Comparison of ENCODE assay signal across 9 mouse cellular contexts in the genomic region with DNA sequence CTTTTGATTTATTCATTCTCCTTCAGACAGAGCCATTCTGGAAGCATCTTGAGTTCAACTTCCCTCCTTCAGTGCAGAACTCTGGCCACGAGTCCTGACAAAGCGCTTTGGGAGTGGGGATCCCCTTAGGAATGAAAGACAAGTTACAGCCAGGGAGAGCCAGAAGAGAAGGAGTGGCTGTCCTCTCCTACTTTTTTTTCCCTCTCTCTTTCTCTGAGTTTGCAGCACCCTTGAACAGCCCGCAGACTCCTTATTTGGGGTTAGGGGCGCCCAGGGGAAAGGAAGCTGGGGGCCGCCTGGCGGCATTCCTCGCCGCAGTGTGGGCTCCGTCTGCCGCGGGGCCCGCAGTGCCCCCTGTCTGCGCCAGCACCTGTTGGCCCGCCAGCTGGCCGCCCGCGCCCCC. TPM values are rescaled to one million over a fixed set of nuclear protein-coding genes. Genes with fewer than 3 reads are reported as not detected.
DNase-seq lines count a peak whose midpoint lies in the region; ATAC-seq and TF ChIP-seq lines count a peak whose summit lies in the region.
"Had no signal": no experiment of that assay in that cellular context is flagged by ENCODE, and none has a peak within 500 bp of the region (broad histone marks: within the 10 kb centered on the region; RNA-seq: fewer than 3 reads in every experiment).

A gene (plus strand): TSS at position 266 of the 403 bp plus-strand sequence.

- H3K4me2 ChIP-seq in heart, embryonic 16.5 days (ENCODE audit: low read depth, low read length) = peak within 1 kb of the TSS; percentile 72
- peak within 1 kb of the TSS; percentile 88 for H3K4me2 ChIP-seq in forebrain, embryonic 13.5 days
- H3K4me2 ChIP-seq in liver, postnatal 0 days (ENCODE audit: low read depth, low read length) = peak within 1 kb of the TSS; percentile 95

- no peak for TF ChIP-seq CTCF in liver, postnatal 0 days (IDR thresholded peaks at IDR 0.05; ENCODE audit: low read depth)

- no peak for DNase-seq in heart, adult 18-20 months
- DNase-seq in ES-CJ7 (ENCODE audit: low read depth, low spot score) = peak; percentile 18
- DNase-seq in liver, postnatal 0 days = no peak
- no peak for DNase-seq in right cerebral cortex, adult 2 months (ENCODE audit: low spot score in 2 of 2)
- DNase-seq in gastrocnemius, adult 18-20 months (ENCODE audit: low spot score) = no peak

- H3K4me1 ChIP-seq in heart, embryonic 16.5 days (ENCODE audit: control insufficient read depth, insufficient read depth, low read length) = peaks cover 14% of the 10 kb centered on the region
- H3K4me1 ChIP-seq in forebrain, embryonic 13.5 days = peaks cover 19% of the 10 kb centered on the region
- H3K4me1 ChIP-seq in liver, postnatal 0 days (ENCODE audit: insufficient read depth) = no peaks in the 10 kb centered on the region; the same call in 1 of the 2 replicates

- 2% methylated on average over 16 of the region's 17 CpGs for WGBS in heart, embryonic 16.5 days
- 1% methylated on average over 13 of the region's 17 CpGs for WGBS in forebrain, embryonic 13.5 days
- 4% methylated on average over 14 of the region's 17 CpGs for WGBS in liver, postnatal 0 days (ENCODE audit: insufficient replicate concordance)

- peak within 1 kb of the TSS; percentile 78 for H3K9ac ChIP-seq in heart, embryonic 16.5 days (ENCODE audit: low read length)
- peak within 1 kb of the TSS; percentile 81 for H3K9ac ChIP-seq in forebrain, embryonic 13.5 days
- H3K9ac ChIP-seq in liver, postnatal 0 days (replicated peaks) = peak within 1 kb of the TSS; percentile 41

- no peaks in the 10 kb centered on the region for H3K36me3 ChIP-seq in heart, embryonic 16.5 days (ENCODE audit: control insufficient read depth, insufficient read depth)
- no peaks in the 10 kb centered on the region for H3K36me3 ChIP-seq in forebrain, embryonic 13.5 days (ENCODE audit: poor library complexity, severe bottlenecking)
- H3K36me3 ChIP-seq in liver, postnatal 0 days (replicated peaks; ENCODE audit: insufficient read depth, low read length) = no peaks in the 10 kb centered on the region

- TF ChIP-seq EP300 in liver, postnatal 0 days (IDR thresholded peaks at IDR 0.05; ENCODE audit: low read depth) = no peak

- H3K27me3 ChIP-seq in heart, embryonic 16.5 days (ENCODE audit: control insufficient read depth, insufficient read depth, low read length) = no peaks in the 10 kb centered on the region
- H3K27me3 ChIP-seq in forebrain, embryonic 13.5 days = peaks cover 2% of the 10 kb centered on the region; the same call in 1 of the 2 replicates
- peaks cover 32% of the 10 kb centered on the region for H3K27me3 ChIP-seq in liver, postnatal 0 days (ENCODE audit: insufficient read depth, low read length)

- ATAC-seq in heart, embryonic 16.5 days (replicated peaks; ENCODE audit: extremely low read depth, insufficient read depth, low FRiP score) = no peak; the same call in none of the 2 replicates
- ATAC-seq in forebrain, embryonic 13.5 days = no peak; the same call in none of the 2 replicates
- ATAC-seq in liver, postnatal 0 days = no peak
- no peak for ATAC-seq in inflammation-experienced regulatory T-cells, adult 6 months

- H3K9me3 ChIP-seq in heart, embryonic 16.5 days (replicated peaks; ENCODE audit: control insufficient read depth, low read length) = no peaks in the 10 kb centered on the region
- no peaks in the 10 kb centered on the region for H3K9me3 ChIP-seq in forebrain, embryonic 13.5 days (replicated peaks)
- H3K9me3 ChIP-seq in liver, postnatal 0 days (ENCODE audit: low read length) = no peaks in the 10 kb centered on the region

- peak within 1 kb of the TSS; percentile 67 for H3K27ac ChIP-seq in heart, embryonic 16.5 days (ENCODE audit: low read length)
- peak within 1 kb of the TSS; percentile 84 for H3K27ac ChIP-seq in forebrain, embryonic 13.5 days
- H3K27ac ChIP-seq in liver, postnatal 0 days (ENCODE audit: low read depth) = no peak within 1 kb of the TSS

- H3K4me3 ChIP-seq in heart, embryonic 16.5 days (ENCODE audit: low read length) = peak within 1 kb of the TSS; percentile 68
- peak within 1 kb of the TSS; percentile 78 for H3K4me3 ChIP-seq in forebrain, embryonic 13.5 days
- peak within 1 kb of the TSS; percentile 61 for H3K4me3 ChIP-seq in liver, postnatal 0 days (ENCODE audit: low read depth, low read length)

RNA-seq across cellular contexts. Expression of the gene that starts here (rescaled TPM):
- polyA plus RNA-seq in heart, embryonic 16.5 days (2015; fragmentation: Nextera tagmentation; extraction: Ambion mirVana) = 3.4 and 3.5 TPM in 2 replicates
- total RNA-seq in heart, adult 18-20 months (2021) = 1 to 10 TPM; 2.3 to 3.4 TPM
- polyA plus RNA-seq in forebrain, embryonic 13.5 days (2015; fragmentation: Nextera tagmentation; extraction: Ambion mirVana) = 7.5 and 7.6 TPM in 2 replicates
- polyA plus RNA-seq in liver, postnatal 0 days (2015; fragmentation: Nextera tagmentation; extraction: Ambion mirVana) = 0.88 and 0.91 TPM in 2 replicates
- polyA plus RNA-seq in inflammation-experienced regulatory T-cells, adult 6 months (2017; shearing (Covaris generic)) = not detected
- 1 to 10 TPM; 1.9 to 3.5 TPM for total RNA-seq in gastrocnemius, adult 18-20 months (2021)
- total RNA-seq: neutrophil, adult 5-6 weeks had no signal
